Mouse (Mus musculus) kidney, adult 18-20 months (tissue): ENCODE measurements around the gene Lingo2.
"Not testable (repeated sequence)": the region's sequence is repeated elsewhere in the genome, so short reads cannot be mapped to it uniquely, and the experiment has no call there.

Experiments
- DNase-seq: peaks from one replicate; pipeline ENCODE4 v3.0.0; 2021

The Lingo2 gene

DNA sequence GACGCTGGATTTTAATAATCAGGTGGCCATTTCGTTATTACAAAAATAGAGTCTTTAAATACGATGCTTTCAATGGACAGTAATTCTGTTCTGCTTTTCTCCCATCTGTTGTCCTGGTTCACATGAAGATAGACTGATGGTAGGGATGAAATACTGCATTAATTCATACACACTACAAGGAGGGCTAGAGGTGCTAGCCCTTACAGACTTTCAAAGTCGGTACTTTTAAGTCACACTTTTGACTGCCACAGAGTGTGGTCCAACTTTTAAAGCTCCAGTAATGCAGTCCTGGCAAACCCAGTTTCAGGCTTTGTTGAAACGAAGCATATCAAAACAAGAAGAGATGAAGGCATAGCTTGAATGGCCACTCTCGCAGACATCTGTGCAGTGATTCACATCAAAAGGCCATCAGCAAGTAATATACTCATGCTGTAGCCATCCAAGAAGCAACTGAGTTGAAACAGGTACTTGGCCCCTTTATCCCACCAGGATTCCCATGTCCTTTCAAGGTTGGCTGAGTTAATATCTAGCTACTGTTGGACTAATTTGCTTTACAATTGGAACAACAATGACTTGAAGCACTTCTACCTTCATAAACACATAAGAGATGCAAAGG lies 872.5 kb downstream of the Lingo2 start:
- DNase-seq = no peak

DNA sequence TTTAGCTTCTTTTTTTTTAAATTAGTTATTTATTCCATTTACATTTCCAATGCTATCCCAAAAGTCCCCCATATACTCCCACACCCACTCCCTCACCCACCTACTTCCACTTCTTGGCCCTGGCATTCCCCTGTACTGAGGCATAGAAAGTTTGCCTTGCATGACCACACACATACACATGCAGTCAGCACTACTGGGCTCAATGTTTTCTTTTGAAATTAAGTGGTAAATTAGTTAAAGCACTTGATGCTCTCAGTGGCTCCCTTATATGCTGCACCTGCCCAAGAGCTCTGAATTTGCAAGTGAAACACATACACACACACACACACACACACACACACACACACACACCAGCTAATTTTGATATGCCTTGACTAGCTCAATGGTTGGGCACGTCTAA lies 886.8 kb downstream of the Lingo2 start:
- not testable (repeated sequence) for DNase-seq

DNA sequence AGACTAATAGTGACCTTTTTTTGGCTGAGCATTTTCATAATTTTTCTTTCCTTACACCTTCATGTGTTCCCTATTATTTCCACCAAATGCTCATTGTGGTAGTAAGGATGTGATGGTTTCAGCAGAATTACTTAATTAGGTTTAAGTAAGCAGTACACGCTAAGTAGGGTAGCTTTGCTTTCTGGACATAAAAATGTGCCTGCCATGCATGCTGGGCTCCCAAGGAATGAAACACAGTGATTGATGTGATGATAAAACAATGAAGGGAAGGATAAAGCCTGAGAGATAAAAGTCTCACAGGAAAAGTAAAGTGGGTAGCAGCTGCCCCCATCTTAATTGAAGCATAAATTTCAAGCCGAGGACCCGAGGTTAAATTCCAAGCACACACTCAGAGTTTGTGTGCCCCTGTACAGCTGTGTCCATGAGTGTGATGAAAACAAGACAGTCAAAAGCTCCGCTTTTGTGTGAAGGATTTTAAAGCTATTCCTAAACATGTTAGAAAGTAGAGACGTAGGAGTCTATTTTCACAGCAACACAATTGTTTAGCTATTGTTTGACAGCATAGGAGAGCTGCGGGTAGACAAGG lies 898.7 kb downstream of the Lingo2 start:
- DNase-seq = no peak

DNA sequence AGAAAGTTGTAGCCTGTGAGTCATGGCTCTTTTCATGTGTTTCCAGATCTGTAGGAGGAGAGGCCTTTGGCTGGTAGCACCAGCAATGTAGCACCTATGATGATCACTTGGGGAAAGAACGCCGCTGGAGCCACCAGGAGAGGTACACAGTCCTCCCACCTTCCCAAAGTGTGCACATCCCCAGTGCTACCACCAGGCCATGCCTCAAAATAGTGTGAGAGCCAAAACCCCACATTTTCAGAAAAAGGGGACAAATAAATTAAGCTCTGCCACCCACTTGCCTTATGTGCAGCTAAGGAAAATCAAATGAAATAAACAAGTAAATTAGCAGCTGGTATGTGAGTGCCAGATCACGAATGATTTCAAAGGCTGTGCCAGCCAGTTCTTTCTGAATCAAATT lies 911.2 kb downstream of the Lingo2 start:
- no peak for DNase-seq

DNA sequence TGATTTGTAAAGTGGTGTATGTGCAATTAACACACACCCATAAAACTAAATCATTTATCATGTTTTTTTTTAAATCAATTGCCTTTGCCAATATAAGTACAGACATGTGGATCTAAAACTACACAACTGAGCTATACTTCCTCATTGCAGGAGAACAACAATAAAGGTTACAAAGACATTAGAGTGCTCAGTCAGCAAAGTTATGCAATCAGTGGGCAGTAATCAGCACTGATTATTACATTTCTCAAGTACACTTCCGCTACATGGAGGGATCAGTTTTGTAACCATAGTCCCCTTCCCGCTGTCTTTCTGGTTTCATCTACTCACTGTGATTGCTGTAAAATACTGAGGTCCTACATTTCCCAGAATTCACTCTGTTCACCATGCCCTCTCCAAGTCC lies 912.8 kb downstream of the Lingo2 start:
- DNase-seq = no peak

DNA sequence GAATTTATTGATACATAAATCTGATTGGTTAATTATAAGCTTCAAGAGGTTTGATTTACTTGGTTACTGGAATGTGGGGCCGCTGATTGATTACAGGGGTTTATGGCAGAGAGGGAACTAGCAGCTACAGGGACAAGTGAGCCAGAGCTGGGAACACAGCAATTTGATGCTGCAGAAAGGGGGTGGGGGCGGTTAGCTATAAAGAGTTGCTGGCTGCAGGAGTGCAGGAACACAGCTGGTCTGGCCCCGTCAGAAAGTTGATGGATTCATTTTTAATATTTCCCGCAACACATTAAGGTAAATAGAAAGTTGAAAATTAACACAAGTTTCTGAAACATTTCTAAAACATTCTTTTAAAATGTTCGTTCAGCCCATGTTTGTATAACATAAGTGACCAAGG lies 919.5 kb downstream of the Lingo2 start:
- no peak for DNase-seq

DNA sequence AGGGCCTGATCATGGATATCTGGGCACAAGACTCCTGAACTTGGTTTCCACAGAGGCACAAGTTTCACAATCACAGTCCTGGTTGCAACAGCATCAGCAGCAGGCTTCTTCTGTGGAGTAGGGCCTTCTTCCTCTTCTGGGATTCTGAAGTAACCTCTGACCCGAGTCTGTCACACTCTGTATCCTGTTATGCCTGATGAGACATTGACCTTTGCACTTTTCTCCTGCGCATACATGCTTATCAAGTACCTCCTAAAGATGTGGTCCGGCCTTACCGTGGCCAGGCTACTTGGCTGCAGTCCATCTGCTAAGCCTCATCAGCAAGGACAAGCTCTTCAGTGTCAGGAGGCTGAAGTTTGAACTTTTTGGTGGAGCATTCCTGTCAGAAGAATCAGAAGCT lies 937.4 kb downstream of the Lingo2 start:
- no peak for DNase-seq

DNA sequence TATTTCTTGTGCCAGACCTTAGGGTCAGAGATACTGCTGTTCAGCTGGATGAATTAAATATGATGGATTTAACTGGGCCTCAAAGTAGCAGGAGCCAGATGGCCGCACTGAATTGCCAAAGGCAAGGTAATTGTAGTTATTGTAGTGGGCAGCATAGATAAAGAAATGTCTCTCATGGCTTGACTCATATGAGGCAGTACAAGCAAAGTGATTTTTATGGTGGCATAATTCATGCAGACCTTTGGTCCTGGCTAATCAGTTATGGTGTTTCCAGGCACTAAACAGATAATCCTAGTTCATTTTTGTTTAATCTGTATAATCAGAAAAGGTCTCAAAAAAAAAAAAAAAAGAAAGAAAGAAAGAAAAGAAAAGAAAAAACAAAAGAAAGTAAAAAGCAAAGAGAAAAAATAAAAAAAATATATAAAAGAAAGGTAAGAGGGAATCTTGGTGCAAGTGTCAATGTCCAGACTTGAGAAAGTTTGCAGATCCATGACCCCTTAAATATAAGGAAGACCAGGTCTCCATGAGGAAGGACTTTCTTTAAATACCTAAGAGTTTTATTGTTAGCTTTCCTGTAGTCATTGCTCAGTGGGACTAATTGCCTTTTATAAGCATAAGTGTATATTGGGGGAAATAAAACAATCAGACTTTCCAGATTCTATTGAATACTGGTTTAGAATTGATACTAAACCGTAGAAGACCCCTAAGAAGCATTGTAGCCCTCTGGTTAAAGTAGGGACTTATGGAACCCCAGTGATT lies 959.4 kb downstream of the Lingo2 start:
- no peak for DNase-seq

DNA sequence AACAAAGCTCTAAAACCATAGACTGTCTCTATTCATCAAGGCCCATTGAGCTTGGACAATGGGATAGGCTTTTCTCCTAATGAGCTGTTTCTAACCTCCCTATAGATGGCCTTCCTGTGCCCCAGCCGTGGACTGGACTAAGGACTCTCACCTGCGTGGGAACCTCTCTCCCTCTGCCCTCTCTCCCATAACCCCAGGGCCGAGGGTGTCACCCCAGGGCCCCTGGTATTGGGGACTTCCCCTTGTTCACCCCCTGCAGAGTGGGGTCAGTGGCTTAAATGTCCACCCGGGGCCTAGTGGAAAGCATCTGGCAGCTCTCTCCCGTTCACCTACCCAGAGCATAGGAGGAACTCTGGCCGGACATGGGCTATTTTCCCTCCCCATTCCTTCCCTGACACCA lies 965.5 kb downstream of the Lingo2 start:
- no peak for DNase-seq

DNA sequence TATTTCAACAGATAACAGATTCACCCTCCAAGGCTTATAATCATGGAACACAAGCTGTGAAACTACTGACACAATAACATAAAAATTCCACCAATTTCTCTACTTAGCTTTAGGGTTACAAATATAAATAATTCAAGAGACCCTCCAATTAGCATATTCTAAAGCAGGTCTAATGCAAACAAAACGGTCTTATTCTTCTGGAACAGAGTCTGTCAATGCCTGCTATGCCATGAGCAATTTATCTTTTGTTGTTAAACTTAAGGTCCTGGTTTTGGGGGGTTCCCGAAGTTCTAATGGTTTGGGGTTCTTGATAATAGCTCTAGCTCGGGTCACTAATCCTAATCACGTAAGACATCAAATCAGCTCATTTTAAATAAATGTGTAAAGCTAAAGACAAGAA lies 988.0 kb downstream of the Lingo2 start:
- DNase-seq = no peak

DNA sequence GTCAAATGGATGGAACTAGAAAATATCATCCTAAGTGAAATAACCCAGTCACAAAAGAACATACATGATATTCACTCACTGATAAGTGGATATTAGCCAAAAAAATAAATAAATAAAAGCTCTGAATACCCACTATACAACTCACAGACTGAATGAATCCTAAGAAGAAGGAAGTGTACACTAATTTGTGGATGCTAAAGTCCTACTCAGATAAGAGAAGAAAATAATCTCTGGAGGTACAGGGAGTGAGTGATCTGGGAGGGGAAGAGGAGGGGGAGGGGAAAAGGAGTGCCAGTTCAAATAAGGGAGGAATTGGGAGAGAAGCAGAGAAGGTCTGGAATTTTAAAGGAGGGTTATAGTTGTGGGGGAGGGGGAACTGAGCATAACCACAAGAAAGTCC lies 999.7 kb downstream of the Lingo2 start:
- DNase-seq = no peak

DNA sequence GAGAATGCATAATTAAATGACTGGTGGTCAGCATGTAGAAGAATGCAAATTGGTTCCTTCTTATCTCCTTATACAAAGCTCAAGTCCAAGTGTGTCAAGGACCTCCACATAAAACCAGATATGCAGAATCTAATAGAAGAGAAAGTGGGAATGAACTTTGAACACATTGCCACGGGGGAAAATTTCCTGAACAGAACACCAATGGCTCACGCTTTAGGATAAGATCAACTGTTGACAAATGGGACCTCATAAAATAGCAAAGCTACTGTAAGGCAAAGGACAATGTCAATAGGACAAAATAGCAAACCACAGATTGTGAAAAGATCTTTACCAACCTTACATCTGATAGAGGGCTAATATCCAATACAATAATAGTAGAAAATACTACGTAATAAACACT lies 1000.3 kb downstream of the Lingo2 start:
- no peak for DNase-seq

DNA sequence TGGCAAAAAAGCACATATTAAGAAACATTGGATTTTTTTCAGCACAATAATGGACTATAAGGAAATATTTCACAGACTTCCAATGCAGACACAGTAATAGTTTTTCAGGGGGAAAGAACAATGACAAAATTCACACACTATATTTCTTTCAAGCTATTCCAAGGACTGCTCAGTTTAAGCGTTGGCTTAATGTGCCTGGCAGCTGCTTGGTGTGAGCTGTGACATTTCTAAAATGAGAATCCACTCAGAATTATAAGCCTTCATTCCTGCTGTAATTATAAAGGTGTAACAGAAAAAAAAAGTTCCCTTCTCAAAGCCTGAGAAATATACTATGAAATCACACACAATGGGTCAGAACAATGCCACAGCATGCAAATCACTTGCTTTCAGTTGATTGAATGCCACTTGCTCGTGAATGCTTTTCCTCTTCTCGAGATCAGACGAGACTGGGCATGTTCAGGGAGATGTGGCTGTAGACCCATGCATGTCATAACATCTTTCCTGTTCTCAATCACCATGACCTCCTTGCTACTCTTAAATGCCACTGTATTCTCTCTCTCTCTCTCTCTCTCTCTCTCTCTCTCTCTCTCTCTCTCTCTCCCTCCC lies 1017.4 kb downstream of the Lingo2 start:
- no peak for DNase-seq

DNA sequence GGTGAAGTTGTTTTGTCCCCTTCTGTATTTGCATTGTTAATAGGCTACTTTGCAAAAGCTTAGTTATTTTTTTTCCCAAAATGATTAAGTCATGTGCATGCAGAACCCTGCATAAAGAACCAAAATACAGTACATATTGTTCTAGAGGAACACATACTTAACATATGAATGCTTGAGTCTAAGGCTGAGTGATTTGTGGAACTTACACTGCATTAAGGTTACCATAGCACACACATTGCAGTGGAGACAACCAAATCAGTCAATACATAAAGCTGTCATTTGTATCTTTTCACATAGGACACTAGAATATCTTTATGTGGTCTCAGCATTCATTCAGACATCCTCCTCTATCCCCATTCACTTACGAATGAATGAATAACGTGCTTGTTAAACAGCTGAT lies 1023.8 kb downstream of the Lingo2 start:
- DNase-seq = no peak

DNA sequence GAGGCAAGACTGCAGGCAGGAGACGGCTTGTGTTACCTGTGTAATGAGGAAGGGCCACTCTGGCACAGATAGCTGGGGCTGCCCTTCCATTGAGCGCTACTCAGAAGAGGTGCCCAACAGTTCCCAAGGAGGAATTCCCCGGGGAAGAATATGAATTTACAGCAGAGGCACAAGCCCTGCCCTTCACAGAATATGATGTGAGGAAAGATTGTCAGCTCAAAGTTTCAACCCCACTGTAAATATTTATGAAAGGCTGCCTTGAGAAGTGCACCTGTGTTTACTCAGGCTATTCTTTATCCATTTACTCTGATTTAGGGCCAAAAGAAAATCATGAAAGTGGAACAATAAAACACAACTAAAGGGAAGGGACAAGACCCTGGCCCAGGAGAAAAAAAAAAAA lies 1034.1 kb downstream of the Lingo2 start:
- no peak for DNase-seq

DNA sequence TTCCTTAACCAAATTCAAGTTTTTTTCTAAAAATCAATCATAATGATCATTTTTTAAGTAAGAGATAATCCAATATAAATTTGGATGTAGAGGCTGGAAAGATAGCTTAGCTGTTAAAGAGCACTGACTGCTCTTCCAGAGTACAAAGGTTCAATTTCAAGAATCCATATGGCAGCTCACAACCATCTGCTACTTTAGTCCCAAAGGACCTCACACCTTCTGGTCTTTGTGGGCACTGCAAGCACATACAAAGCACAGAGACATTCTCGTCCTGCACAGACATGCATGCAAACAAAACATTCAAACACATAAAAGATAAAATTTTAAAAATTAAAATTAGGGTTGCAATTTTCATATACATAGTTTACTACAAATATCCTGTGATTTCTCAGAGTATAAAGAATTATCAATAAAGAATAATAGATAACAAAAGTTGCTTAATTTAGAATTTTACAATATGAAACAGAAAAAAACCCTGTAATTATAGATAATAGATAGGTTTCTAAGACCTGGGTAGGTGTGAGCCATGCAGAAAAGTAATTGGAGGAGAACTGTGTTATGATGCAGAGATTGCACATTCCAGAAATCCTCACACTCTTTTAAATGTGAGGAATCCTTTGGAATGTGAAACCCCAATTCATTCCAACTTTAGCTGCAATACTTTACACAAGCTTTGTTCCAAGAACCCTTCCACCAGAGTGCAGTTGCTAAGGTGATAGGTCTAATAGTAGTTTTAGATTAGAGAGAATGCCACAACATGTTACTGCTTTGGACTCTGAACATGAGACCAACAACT lies 1053.6 kb downstream of the Lingo2 start:
- no peak for DNase-seq

DNA sequence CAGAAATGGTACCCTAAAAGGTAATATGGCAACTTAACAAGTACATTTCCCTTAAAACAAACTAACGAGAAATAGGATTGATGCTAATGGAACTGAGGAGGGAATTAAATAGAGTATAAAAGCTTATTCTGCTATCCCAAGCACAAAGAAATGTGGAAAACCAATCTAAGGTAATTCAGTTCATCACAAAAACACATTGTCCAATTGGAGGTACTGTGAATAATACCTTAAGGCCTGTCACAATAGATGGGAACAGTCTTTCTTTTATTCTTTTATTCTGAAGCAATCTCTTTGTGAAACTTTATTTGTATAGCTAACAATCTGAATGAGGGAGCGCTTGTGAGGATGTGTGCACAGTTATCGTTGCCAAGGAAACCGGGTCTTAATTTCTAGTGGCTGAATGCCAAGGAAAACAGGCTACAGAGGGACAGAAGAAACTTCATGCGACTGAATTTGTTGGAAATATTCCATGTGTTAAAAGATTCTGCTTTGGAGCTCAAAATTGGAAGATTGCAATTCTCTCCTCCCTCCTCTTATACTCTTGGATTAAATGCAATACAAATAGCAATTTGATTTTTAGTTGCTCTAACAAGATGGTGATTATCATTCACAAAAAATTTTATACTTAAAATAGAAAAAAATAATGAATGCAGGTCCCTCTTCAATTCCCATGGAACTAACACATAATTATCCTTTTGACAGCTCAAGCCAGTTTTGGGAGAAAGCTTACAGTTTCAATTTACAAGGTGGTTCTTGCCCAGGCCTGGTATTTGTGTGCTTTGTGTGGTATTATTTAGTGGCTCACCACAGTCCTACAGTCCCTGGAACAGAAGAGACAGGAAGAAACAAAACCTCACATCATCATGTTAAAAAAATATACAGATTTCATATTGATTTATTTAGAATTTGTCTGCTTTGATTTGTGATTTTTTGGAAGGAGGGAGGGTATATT lies 1065.7 kb downstream of the Lingo2 start:
- no peak for DNase-seq

DNA sequence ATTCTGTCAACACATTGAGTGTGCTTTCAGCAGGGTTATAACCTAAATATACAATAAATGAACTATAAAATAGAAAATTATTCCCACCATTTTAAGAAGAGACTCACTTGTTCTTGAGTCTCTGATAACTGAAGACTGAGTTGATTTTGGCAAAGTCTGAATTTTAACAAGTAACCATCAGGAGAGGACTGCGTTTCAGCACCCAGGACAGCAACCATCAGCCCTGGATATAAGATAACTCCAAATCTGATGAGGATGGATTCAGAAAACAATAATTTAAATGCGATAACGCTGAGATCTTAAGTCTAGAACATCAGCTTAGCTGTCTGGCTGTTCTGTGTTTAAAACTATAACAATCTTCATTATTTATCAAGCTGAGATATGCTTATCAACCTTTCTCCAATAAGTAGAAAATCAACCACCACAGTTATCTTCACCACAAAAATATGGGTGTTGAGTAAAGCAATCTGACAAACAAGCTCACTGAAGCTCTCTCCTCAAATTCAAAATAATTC lies 1066.5 kb downstream of the Lingo2 start:
- DNase-seq = no peak

DNA sequence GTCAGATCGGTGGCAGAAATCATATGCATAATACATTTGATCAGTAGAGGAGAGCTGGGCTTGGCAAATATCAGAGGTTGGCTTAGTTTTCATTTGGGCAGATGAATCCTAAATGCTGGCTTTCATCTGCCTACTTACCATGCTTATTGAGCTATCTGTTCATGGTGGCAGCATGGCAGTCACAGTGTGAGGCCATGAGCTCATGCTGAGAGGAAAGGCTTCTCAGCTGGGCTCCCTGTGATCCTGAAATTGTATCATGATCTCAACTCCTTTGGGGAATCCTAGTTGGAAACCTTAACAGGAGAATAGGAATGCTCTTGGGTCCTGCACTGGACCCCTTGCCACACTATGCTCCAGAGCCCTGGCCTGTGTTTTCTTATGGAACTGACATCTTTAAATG lies 1105.0 kb downstream of the Lingo2 start:
- no peak for DNase-seq

DNA sequence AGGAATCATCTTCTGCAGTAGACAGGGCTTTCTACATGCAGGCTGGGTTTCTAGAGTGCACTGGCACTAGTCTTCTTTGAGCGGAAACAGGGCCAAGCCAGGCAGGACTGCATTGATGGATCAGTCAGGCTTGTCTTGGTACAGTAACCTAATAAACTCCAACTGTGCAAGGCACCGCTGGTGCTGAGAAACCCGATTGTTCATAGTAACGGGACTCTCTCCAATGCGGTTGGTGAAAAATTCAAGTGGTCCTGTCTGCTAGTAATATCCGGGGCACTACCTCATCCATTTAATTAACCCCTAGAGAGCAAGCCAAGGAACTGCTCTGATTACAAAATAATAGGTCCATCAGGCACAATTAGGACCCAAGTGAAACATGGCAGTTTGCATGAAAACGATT lies 1106.4 kb downstream of the Lingo2 start:
- no peak for DNase-seq

DNA sequence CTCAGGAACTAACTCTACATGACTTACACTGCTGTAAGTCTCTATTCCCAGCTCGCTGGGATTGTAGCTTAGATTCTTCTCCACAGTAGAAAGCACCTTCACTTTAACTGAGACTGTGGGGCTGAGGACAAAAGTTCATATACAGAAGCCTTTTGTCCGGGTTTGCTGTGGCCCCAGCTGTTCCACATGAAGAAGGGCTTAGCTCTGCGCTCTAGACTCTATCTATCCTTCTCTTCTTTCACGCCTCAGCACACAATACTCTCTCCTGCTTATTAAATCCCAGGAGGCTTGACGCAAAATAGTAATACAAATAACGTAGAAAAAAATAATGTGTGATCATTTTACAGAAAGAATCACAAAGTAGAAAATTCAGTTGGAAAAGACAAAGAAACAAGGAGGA lies 1107.0 kb downstream of the Lingo2 start:
- DNase-seq = no peak

DNA sequence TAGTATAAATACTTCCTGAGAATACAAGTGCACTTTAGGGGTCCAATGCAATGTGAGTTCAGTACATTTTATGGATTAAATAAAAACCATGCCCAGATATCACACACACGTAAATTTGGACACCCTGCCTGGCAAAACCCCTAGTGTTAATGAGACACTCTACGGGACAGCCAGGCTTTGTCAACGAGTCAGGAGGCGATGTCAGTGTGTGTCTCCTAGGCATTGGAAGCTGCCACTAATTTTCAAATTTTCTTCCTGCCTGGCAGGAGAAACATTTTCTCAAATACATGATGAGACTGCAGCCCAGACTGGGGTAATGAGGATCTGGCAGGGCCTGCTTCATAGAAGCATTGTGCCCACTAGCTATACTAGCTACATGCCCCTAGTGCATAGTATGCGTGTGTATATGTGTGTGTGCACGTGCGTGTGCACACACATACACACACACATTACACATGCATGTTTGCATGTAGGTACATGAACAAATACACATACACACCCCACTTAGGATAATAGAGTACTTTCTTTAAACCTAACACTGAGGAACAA lies 1128.2 kb downstream of the Lingo2 start:
- no peak for DNase-seq
